Mouse (Mus musculus) cerebellum, postnatal 25 days (tissue): ENCODE data around the gene Kcnq5.
"Not testable (repeated sequence)": the region's sequence is repeated elsewhere in the genome, so short reads cannot be mapped to it uniquely, and the experiment has no call there.

Source experiments
- DNase-seq, 2 experiments: peaks; one replicate each; pipeline ENCODE4 v3.0.0; 2021; ENCODE audit warnings: mixed read lengths in 2 of 2

Kcnq5 gene

GRCm38 (mm10) chr1:21460941-21461689 is 500.6 kb downstream of the Kcnq5 start:
- DNase-seq: peak; percentile 67 to 84

- no peak for DNase-seq
These were observed 503.2 kb downstream of the Kcnq5 start for GRCm38 (mm10) chr1:21458581-21458980.

- DNase-seq: no peak
These were observed 505.8 kb downstream of the Kcnq5 start for GRCm38 (mm10) chr1:21455971-21456370.

- DNase-seq: no peak
These were observed 513.5 kb downstream of the Kcnq5 start for GRCm38 (mm10) chr1:21448227-21448626.

GRCm38 (mm10) chr1:21436753-21437152 is 525.0 kb downstream of the Kcnq5 start:
- no peak for DNase-seq

- DNase-seq: no peak
These were observed 526.9 kb downstream of the Kcnq5 start for GRCm38 (mm10) chr1:21434853-21435252.

- DNase-seq: no peak
These were observed 530.1 kb downstream of the Kcnq5 start for GRCm38 (mm10) chr1:21431666-21432065.

GRCm38 (mm10) chr1:21428079-21428478 is 533.7 kb downstream of the Kcnq5 start:
- no peak for DNase-seq

- DNase-seq: no peak
These were observed 536.1 kb downstream of the Kcnq5 start for GRCm38 (mm10) chr1:21425654-21426053.

- DNase-seq: peak in 1 of 2 experiments; percentile 10
These were observed 542.4 kb downstream of the Kcnq5 start for GRCm38 (mm10) chr1:21419370-21419769.

GRCm38 (mm10) chr1:21412197-21412555 is 549.6 kb downstream of the Kcnq5 start:
- DNase-seq: peak in 1 of 2 experiments; percentile 4

GRCm38 (mm10) chr1:21411331-21412196 is 550.2 kb downstream of the Kcnq5 start:
- peak; percentile 84 to 89 for DNase-seq

- DNase-seq: no peak
These were observed 554.5 kb downstream of the Kcnq5 start for GRCm38 (mm10) chr1:21407266-21407665.

- DNase-seq: no peak
These were observed 558.9 kb downstream of the Kcnq5 start for GRCm38 (mm10) chr1:21402804-21403203.

GRCm38 (mm10) chr1:21391138-21391671 is 570.5 kb downstream of the Kcnq5 start:
- DNase-seq: no peak

GRCm38 (mm10) chr1:21383256-21383655 is 578.5 kb downstream of the Kcnq5 start, which contains the start of gene Khdc1b:
Gene Khdc1b, plus strand, starts transcription at chr1:21383556.
- DNase-seq: no peak

GRCm38 (mm10) chr1:21368031-21368430 is 593.7 kb downstream of the Kcnq5 start, which contains the start of gene Khdc1c:
Gene Khdc1c, plus strand, starts transcription at chr1:21368331.
- not testable (repeated sequence) for DNase-seq

GRCm38 (mm10) chr1:21349341-21349740 is 612.4 kb downstream of the Kcnq5 start, which contains the start of gene Khdc1a:
Gene Khdc1a, plus strand, starts transcription at chr1:21349641.
- no peak for DNase-seq
